Mouse (Mus musculus) embryonic facial prominence, embryonic 12.5 days (tissue): Measurements from ENCODE around the gene Cyp4f17. TPM values are rescaled to one million over a fixed set of nuclear protein-coding genes. Genes with fewer than 3 reads are reported as not detected.
A peak's percentile ranks its signal among the peaks of the same experiment; 100 is the strongest.
"Not testable (repeated sequence)": the region's sequence is repeated elsewhere in the genome, so short reads cannot be mapped to it uniquely, and the experiment has no call there.

Source experiments
- ATAC-seq: fragments of 200-750 bp; cut with Nextera tagmentation; 2 replicates; pipeline ENCODE4 v1.8.0; 2017; ENCODE audit not compliant: insufficient number of reproducible peaks, insufficient read depth, low FRiP score, low TSS enrichment
- H3K27ac ChIP-seq: fragments of 300-500 bp; sonication (generic); 2 replicates; pipeline ENCODE4 v1.5.1; 2016; ENCODE audit warnings: mild to moderate bottlenecking
- H3K27me3 ChIP-seq: fragments of 300-500 bp; sonication (generic); 2 replicates; pipeline ENCODE4 v1.6.1; 2016; ENCODE audit warnings: mild to moderate bottlenecking, moderate library complexity
- H3K36me3 ChIP-seq: fragments of 300-500 bp; sonication (generic); 2 replicates; pipeline ENCODE4 v1.6.1; 2016; ENCODE audit warnings: mild to moderate bottlenecking
- H3K4me1 ChIP-seq: fragments of 300-500 bp; sonication (generic); 2 replicates; pipeline ENCODE4 v1.6.1; 2016
- H3K4me2 ChIP-seq: fragments of 300-500 bp; sonication (generic); replicated peaks from 2 replicates; pipeline ENCODE4 v1.6.1; 2016; ENCODE audit warnings: mild to moderate bottlenecking, moderate library complexity
- H3K4me3 ChIP-seq: fragments of 300-500 bp; sonication (generic); 2 replicates; pipeline ENCODE4 v1.5.1; 2016; ENCODE audit warnings: mild to moderate bottlenecking
- H3K9ac ChIP-seq: fragments of 300-500 bp; sonication (generic); 2 replicates; pipeline ENCODE4 v1.6.1; 2016; ENCODE audit warnings: mild to moderate bottlenecking, moderate library complexity
- H3K9me3 ChIP-seq: fragments of 300-500 bp; sonication (generic); 2 replicates; pipeline ENCODE4 v1.6.1; 2016; ENCODE audit warnings: mild to moderate bottlenecking, moderate library complexity
- WGBS: fragments of 180-500 bp; shearing (Covaris S2); methylation state at CpG from one replicate; pipeline ENCODE4 v1.1.7; 2016; 5-methylcytosine and 5-hydroxymethylcytosine counted together
- polyA plus RNA-seq: library from polyadenylated mRNA; unstranded; fragments of >200 nt; fragmentation: Nextera tagmentation; extraction: Ambion mirVana; gene quantifications from 2 replicates; pipeline ENCODE4 v1.2.1, GENCODE M21; 2016

Cyp4f17 gene
- polyA plus RNA-seq, 1 experiment from 2014 or later, result 15.6 TPM

GRCm38 (mm10) chr17:32528408-32529337, 22.8 kb downstream of the Cyp4f17 start:
- Histone ChIP-seq H3K27ac (no peak overlapping the region), H3K4me3 (0 out of 2 replicates have a peak overlapping the region, but pooled peaks have one; percentile 14), H3K27me3 (no peaks in the 10 kb centered on the region), H3K9me3 (no peaks in the 10 kb centered on the region), H3K36me3 (peaks cover 21% of the 10 kb centered on the region), H3K9ac (0 out of 2 replicates have a peak overlapping the region, but pooled peaks have one; percentile 7), H3K4me1 (no peaks in the 10 kb centered on the region), H3K4me2 (peak overlapping the region; percentile 36)
- peak; percentile 52; the same call in 1 of the 2 replicates for ATAC-seq
- 15% methylated on average over 26 of the region's 26 CpGs for WGBS

GRCm38 (mm10) chr17:32532356-32532755, 26.5 kb downstream of the Cyp4f17 start:
- not testable (repeated sequence) for H3K4me2 ChIP-seq, ATAC-seq, H3K36me3 ChIP-seq, H3K4me3 ChIP-seq, H3K27me3 ChIP-seq, H3K27ac ChIP-seq, H3K9me3 ChIP-seq, H3K9ac ChIP-seq, H3K4me1 ChIP-seq
- WGBS, result 57% methylated on average over 4 of the region's 4 CpGs

- no peak overlapping the region for H3K4me2 ChIP-seq
- no peak overlapping the region for H3K27ac ChIP-seq
- H3K4me1 ChIP-seq, result peaks cover 5% of the 10 kb centered on the region
- no peaks in the 10 kb centered on the region for H3K27me3 ChIP-seq
- no peak for ATAC-seq
- H3K4me3 ChIP-seq, result no peak overlapping the region
- H3K9me3 ChIP-seq, result no peaks in the 10 kb centered on the region
- H3K9ac ChIP-seq, result no peak overlapping the region
- H3K36me3 ChIP-seq, result no peaks in the 10 kb centered on the region
- 80% methylated on average over 6 of the region's 6 CpGs for WGBS
These were observed 28.2 kb downstream of the Cyp4f17 start for GRCm38 (mm10) chr17:32534068-32534467.

GRCm38 (mm10) chr17:32536051-32536866, 30.4 kb downstream of the Cyp4f17 start, which contains the start of gene Cyp4f16:
Cyp4f16 (plus strand) TSS chr17:32536558.
- Histone ChIP-seq H3K9ac (peak within 1 kb of the TSS; percentile 55), H3K4me3 (peak within 1 kb of the TSS; percentile 42), H3K4me2 (peak within 1 kb of the TSS; percentile 72)
- WGBS, result 10% methylated on average over 5 of the region's 5 CpGs
- not testable (repeated sequence) for H3K36me3 ChIP-seq, H3K9me3 ChIP-seq, H3K27me3 ChIP-seq, H3K27ac ChIP-seq, H3K4me1 ChIP-seq
- ATAC-seq, result peak; percentile 92

- Histone ChIP-seq H3K36me3 (no peaks in the 10 kb centered on the region), H3K9me3 (no peaks in the 10 kb centered on the region), H3K4me2 (peak overlapping the region; percentile 72), H3K4me3 (peak overlapping the region; percentile 42), H3K27me3 (no peaks in the 10 kb centered on the region), H3K27ac (no peak overlapping the region), H3K9ac (peak overlapping the region; percentile 55), H3K4me1 (peaks cover 5% of the 10 kb centered on the region)
- ATAC-seq, result no peak
- 64% methylated on average over 5 of the region's 5 CpGs for WGBS
These were observed 31.0 kb downstream of the Cyp4f17 start for GRCm38 (mm10) chr17:32536867-32537250.

- H3K9ac ChIP-seq, H3K4me2 ChIP-seq, H3K36me3 ChIP-seq, H3K9me3 ChIP-seq, H3K27me3 ChIP-seq, H3K27ac ChIP-seq, H3K4me1 ChIP-seq, ATAC-seq, H3K4me3 ChIP-seq: not testable (repeated sequence)
- 90% methylated on average over 5 of the region's 5 CpGs for WGBS
These were observed 38.9 kb downstream of the Cyp4f17 start for GRCm38 (mm10) chr17:32544792-32545191.

GRCm38 (mm10) chr17:32550377-32550776, 44.5 kb downstream of the Cyp4f17 start:
- WGBS, result 86% methylated on average over 3 of the region's 3 CpGs
- not testable (repeated sequence) for H3K27me3 ChIP-seq, H3K9me3 ChIP-seq, ATAC-seq, H3K9ac ChIP-seq, H3K4me1 ChIP-seq, H3K4me3 ChIP-seq, H3K27ac ChIP-seq, H3K36me3 ChIP-seq
- H3K4me2 ChIP-seq, result peak overlapping the region; percentile 45

- WGBS, result 16% methylated on average over 20 of the region's 20 CpGs
- peak overlapping the region; percentile 45 for H3K4me2 ChIP-seq
- ATAC-seq, result peak; percentile 74; the same call in 1 of the 2 replicates
- H3K9ac ChIP-seq, result 0 out of 2 replicates have a peak overlapping the region, but pooled peaks have one; percentile 15
- H3K27ac ChIP-seq, result no peak overlapping the region
- H3K36me3 ChIP-seq, result no peaks in the 10 kb centered on the region
- H3K4me1 ChIP-seq, result no peaks in the 10 kb centered on the region
- no peaks in the 10 kb centered on the region for H3K9me3 ChIP-seq
- peak overlapping the region; percentile 25 for H3K4me3 ChIP-seq
- no peaks in the 10 kb centered on the region for H3K27me3 ChIP-seq
These were observed 45.3 kb downstream of the Cyp4f17 start for GRCm38 (mm10) chr17:32550900-32551770.

GRCm38 (mm10) chr17:32553016-32553415, 47.2 kb downstream of the Cyp4f17 start:
- not testable (repeated sequence) for H3K4me2 ChIP-seq, H3K9ac ChIP-seq, H3K36me3 ChIP-seq, H3K9me3 ChIP-seq, ATAC-seq, H3K27ac ChIP-seq, H3K4me1 ChIP-seq, H3K27me3 ChIP-seq, H3K4me3 ChIP-seq
- WGBS, result 31% methylated on average over 1 of the region's 1 CpGs

GRCm38 (mm10) chr17:32554368-32554767, 48.5 kb downstream of the Cyp4f17 start:
- H3K27me3 ChIP-seq, H3K9ac ChIP-seq, H3K4me2 ChIP-seq, H3K9me3 ChIP-seq, H3K4me1 ChIP-seq, H3K36me3 ChIP-seq, H3K27ac ChIP-seq, H3K4me3 ChIP-seq, ATAC-seq: not testable (repeated sequence)
- WGBS, result 78% methylated on average over 9 of the region's 9 CpGs

GRCm38 (mm10) chr17:32563301-32563700, 57.5 kb downstream of the Cyp4f17 start:
- not testable (repeated sequence) for H3K36me3 ChIP-seq, H3K27ac ChIP-seq, H3K4me2 ChIP-seq, ATAC-seq, H3K9me3 ChIP-seq, H3K9ac ChIP-seq, H3K4me3 ChIP-seq, H3K27me3 ChIP-seq, H3K4me1 ChIP-seq
- 86% methylated on average over 2 of the region's 2 CpGs for WGBS
